Mouse (Mus musculus): Measurements from ENCODE around the gene Steap1. TPM values are rescaled to one million over a fixed set of nuclear protein-coding genes. Genes with fewer than 3 reads are reported as not detected.

The Steap1 gene
- 1.7 TPM for polyA plus RNA-seq (2014; fragmentation: Illumina TruSeq; extraction: RNeasy Lipid Tissue Mini Kit (QIAGEN cat#74804); ENCODE audit: low read depth, low replicate concordance)

GRCm38 (mm10) chr5:5748866-5749682 is at the start of gene Steap1:
Gene Steap1, minus strand, starts transcription at chr5:5749326.

DNA sequence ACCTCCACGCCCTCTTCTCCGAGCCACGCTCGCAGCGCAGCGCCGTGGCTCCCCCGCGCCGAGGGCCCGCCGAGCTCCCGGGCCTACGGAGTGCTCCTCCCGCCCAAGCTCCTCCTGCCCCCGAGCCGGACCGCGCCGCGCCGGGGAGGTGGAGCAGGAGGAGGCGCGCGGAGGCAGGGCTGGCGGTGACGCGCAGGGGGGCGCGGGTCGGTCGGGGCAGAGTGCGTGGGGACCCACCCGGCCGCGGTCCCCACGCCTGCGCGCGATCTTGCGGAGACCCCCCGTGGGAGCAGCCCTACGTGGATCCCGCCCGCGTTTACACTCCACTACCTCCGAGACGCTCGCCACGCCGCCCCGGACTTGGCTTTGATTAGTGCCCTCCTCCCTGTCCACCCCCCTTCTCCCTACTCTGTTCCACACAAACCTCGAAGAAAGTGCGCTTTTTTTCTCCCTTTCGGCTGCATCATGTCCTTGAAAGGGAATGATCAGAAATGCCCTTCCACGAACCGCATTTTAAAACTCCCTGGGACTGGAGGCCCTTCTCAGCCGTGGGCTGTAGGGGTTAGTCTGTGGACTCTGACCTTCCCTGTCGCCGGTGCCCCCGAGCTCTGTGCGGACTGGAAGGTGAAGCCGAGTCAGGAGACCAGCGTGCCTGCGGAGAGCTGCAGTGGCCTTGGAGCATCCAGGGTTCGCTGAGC is 55.0 kb downstream of the Steap1 start, which contains the start of gene Steap2:
Gene Steap2, minus strand, starts transcription at position 623 of the 698 bp plus-strand sequence.

Other genes starting within 250 kb of the Steap1 start
- 23.5 TPM for gene Cldn12, start 234.4 kb downstream of the Steap1 start, polyA plus RNA-seq (2014; fragmentation: Illumina TruSeq; extraction: RNeasy Lipid Tissue Mini Kit (QIAGEN cat#74804); ENCODE audit: low read depth, low replicate concordance)
- 13.0 TPM for gene Gtpbp10, start 189.8 kb downstream of the Steap1 start, polyA plus RNA-seq (2014; fragmentation: Illumina TruSeq; extraction: RNeasy Lipid Tissue Mini Kit (QIAGEN cat#74804); ENCODE audit: low read depth, low replicate concordance)
- not detected for gene Gm8773, start 175.5 kb downstream of the Steap1 start, polyA plus RNA-seq (2014; fragmentation: Illumina TruSeq; extraction: RNeasy Lipid Tissue Mini Kit (QIAGEN cat#74804); ENCODE audit: low read depth, low replicate concordance)
- gene Cfap69, start 85.1 kb downstream of the Steap1 start, polyA plus RNA-seq (2014; fragmentation: Illumina TruSeq; extraction: RNeasy Lipid Tissue Mini Kit (QIAGEN cat#74804); ENCODE audit: low read depth, low replicate concordance), result 7.9 TPM
- 5.7 TPM for gene Steap2, start 54.7 kb downstream of the Steap1 start, polyA plus RNA-seq (2014; fragmentation: Illumina TruSeq; extraction: RNeasy Lipid Tissue Mini Kit (QIAGEN cat#74804); ENCODE audit: low read depth, low replicate concordance)